Comparison of ENCODE assay signal across 14 mouse cellular contexts in genomic region chr12:84195195-84195594, GRCm38 (mm10). TPM values are rescaled to one million over a fixed set of nuclear protein-coding genes. Genes with fewer than 3 reads are reported as not detected.
A peak's percentile ranks its signal among the peaks of the same experiment; 100 is the strongest.
DNase-seq lines count a peak whose midpoint lies in the region; ATAC-seq and TF ChIP-seq lines count a peak whose summit lies in the region.
"Had no signal": no experiment of that assay in that cellular context is flagged by ENCODE, and none has a peak within 500 bp of the region (broad histone marks: within the 10 kb centered on the region; RNA-seq: fewer than 3 reads in every experiment).

No protein-coding gene starts in this region.

- peak overlapping the region; percentile 33; the same call in 1 of the 2 replicates for H3K9ac ChIP-seq in heart, embryonic 13.5 days
- no peak overlapping the region for H3K9ac ChIP-seq in midbrain, embryonic 16.5 days (ENCODE audit: low read depth, low read length)
- H3K9ac ChIP-seq in midbrain, postnatal 0 days (replicated peaks; ENCODE audit: low read length, poor library complexity, severe bottlenecking): no peak overlapping the region
- H3K9ac ChIP-seq in MEL (ENCODE audit: control insufficient read depth, low read depth, low read length, poor library complexity, severe bottlenecking): peak overlapping the region; percentile 83
- H3K9ac ChIP-seq: lung, embryonic 15.5 days had no signal

- no peak for TF ChIP-seq POLR2A in MEL (IDR thresholded peaks at IDR 0.05; ENCODE audit: control insufficient read depth in 1 of 2, insufficient read depth in 1 of 2, low read depth in 1 of 2, low read length in 2 of 2, poor library complexity in 1 of 2)

- no peak for ATAC-seq in heart, embryonic 13.5 days (ENCODE audit: extremely low read depth, insufficient number of reproducible peaks, low FRiP score, low TSS enrichment)
- no peak for ATAC-seq in midbrain, embryonic 16.5 days
- no peak for ATAC-seq in midbrain, postnatal 0 days (ENCODE audit: low FRiP score)

- peak overlapping the region; percentile 98; the same call in 1 of the 2 replicates for H3K4me2 ChIP-seq in heart, embryonic 13.5 days
- peak overlapping the region; percentile 91; the same call in 1 of the 2 replicates for H3K4me2 ChIP-seq in midbrain, embryonic 16.5 days (ENCODE audit: low read length)
- H3K4me2 ChIP-seq in midbrain, postnatal 0 days (ENCODE audit: low read depth, low read length, poor library complexity, severe bottlenecking): no peak overlapping the region

- no peak for TF ChIP-seq EP300 in MEL (IDR thresholded peaks at IDR 0.05; ENCODE audit: low read depth in 1 of 2, low read length in 2 of 2)

- no peak for TF ChIP-seq RAD21 in MEL (IDR thresholded peaks at IDR 0.05; ENCODE audit: low read depth, low read length)

- H3K27me3 ChIP-seq in heart, embryonic 13.5 days (replicated peaks): no peaks in the 10 kb centered on the region
- no peaks in the 10 kb centered on the region for H3K27me3 ChIP-seq in midbrain, embryonic 16.5 days (ENCODE audit: control insufficient read depth, insufficient read depth, low read depth, low read length)
- H3K27me3 ChIP-seq in midbrain, postnatal 0 days (ENCODE audit: insufficient read depth, low read length): no peaks in the 10 kb centered on the region
- H3K27me3 ChIP-seq in MEL (ENCODE audit: control insufficient read depth in 1 of 2, insufficient read depth in 2 of 2, low read length in 2 of 2): no peaks in the 10 kb centered on the region
- H3K27me3 ChIP-seq: kidney, embryonic 15.5 days; lung, embryonic 15.5 days had no signal

- no peak overlapping the region for H3K4me3 ChIP-seq in heart, embryonic 13.5 days
- no peak overlapping the region for H3K4me3 ChIP-seq in midbrain, embryonic 16.5 days (ENCODE audit: low read depth, low read length)
- no peak overlapping the region for H3K4me3 ChIP-seq in midbrain, postnatal 0 days (ENCODE audit: low read depth, low read length)
- H3K4me3 ChIP-seq in MEL (ENCODE audit: control insufficient read depth in 1 of 2, insufficient read depth in 1 of 2, low read depth in 2 of 2, low read length in 2 of 2) (no peak overlapping the region), macrophage (ENCODE audit: inconsistent target) (no peak overlapping the region)

- peaks cover 51% of the 10 kb centered on the region for H3K79me2 ChIP-seq in MEL (ENCODE audit: control insufficient read depth, insufficient read depth, low read length, poor library complexity)
- peaks cover 84% of the 10 kb centered on the region for H3K79me2 ChIP-seq in macrophage (ENCODE audit: inconsistent target)

- no peak overlapping the region for H3K27ac ChIP-seq in heart, embryonic 13.5 days (replicated peaks)
- no peak overlapping the region for H3K27ac ChIP-seq in midbrain, embryonic 16.5 days (ENCODE audit: low read length)
- H3K27ac ChIP-seq in midbrain, postnatal 0 days (ENCODE audit: low read depth, low read length): no peak overlapping the region
- peak overlapping the region; percentile 92; the same call in 1 of the 2 replicates for H3K27ac ChIP-seq in MEL (ENCODE audit: control insufficient read depth, low read depth, low read length)
- peak overlapping the region; percentile 57; the same call in 1 of the 2 replicates for H3K27ac ChIP-seq in macrophage

- DNase-seq in heart, adult 11 months: no peak
- no peak for DNase-seq in midbrain, postnatal 0 days (ENCODE audit: low spot score)
- DNase-seq in MEL (ENCODE audit: low read depth, low spot score): peak; percentile 38
- no peak for DNase-seq in layer of hippocampus, adult 18-20 months (ENCODE audit: low spot score in 2 of 2)
- DNase-seq: adrenal gland, postnatal 36 days; embryo, embryonic 11 days; gastrocnemius, postnatal 14 days; right cerebral cortex, postnatal 25 days had no signal

- no peaks in the 10 kb centered on the region for H3K36me3 ChIP-seq in heart, embryonic 13.5 days
- no peaks in the 10 kb centered on the region for H3K36me3 ChIP-seq in midbrain, embryonic 16.5 days (ENCODE audit: control insufficient read depth, insufficient read depth, low read length)
- H3K36me3 ChIP-seq in midbrain, postnatal 0 days (ENCODE audit: insufficient read depth, low read length): no peaks in the 10 kb centered on the region
- peaks cover 1 to 16% of the 10 kb centered on the region in 2 experiments; a peak in 3 of 4 replicates for H3K36me3 ChIP-seq in MEL (ENCODE audit: control insufficient read depth in 1 of 2, insufficient read depth in 2 of 2, low read length in 2 of 2)
- no peaks in the 10 kb centered on the region for H3K36me3 ChIP-seq in macrophage (ENCODE audit: inconsistent target)
- H3K36me3 ChIP-seq: kidney, embryonic 15.5 days; lung, embryonic 15.5 days; midbrain, embryonic 10.5 days had no signal

- 64% methylated on average over 6 of the region's 6 CpGs for WGBS in heart, embryonic 13.5 days
- 57% methylated on average over 6 of the region's 6 CpGs for WGBS in midbrain, embryonic 16.5 days
- 65% methylated on average over 6 of the region's 6 CpGs for WGBS in midbrain, postnatal 0 days
- 31% methylated on average over 6 of the region's 6 CpGs for WGBS in macrophage (ENCODE audit: missing documents)

- TF ChIP-seq CTCF in midbrain, postnatal 0 days (IDR thresholded peaks at IDR 0.05): no peak
- no peak for TF ChIP-seq CTCF in MEL (IDR thresholded peaks at IDR 0.05 in 2 of 3, conservative IDR thresholded peaks at IDR 0.05 in 1 of 3; ENCODE audit: control insufficient read depth in 1 of 3, insufficient read depth in 1 of 3, low read depth in 2 of 3, low read length in 3 of 3, poor library complexity in 1 of 3, severe bottlenecking in 1 of 3)

- H3K9me3 ChIP-seq in heart, embryonic 13.5 days: no peaks in the 10 kb centered on the region
- no peaks in the 10 kb centered on the region for H3K9me3 ChIP-seq in midbrain, embryonic 16.5 days (replicated peaks; ENCODE audit: control insufficient read depth, low read length, poor library complexity, severe bottlenecking)
- H3K9me3 ChIP-seq in midbrain, postnatal 0 days (ENCODE audit: low read length): no peaks in the 10 kb centered on the region
- no peaks in the 10 kb centered on the region for H3K9me3 ChIP-seq in MEL (replicated peaks; ENCODE audit: insufficient read depth, low read length)
- H3K9me3 ChIP-seq: kidney, embryonic 15.5 days; lung, embryonic 15.5 days; midbrain, embryonic 10.5 days had no signal

- H3K4me1 ChIP-seq in heart, embryonic 13.5 days: peaks cover 76% of the 10 kb centered on the region
- peaks cover 33% of the 10 kb centered on the region for H3K4me1 ChIP-seq in midbrain, embryonic 16.5 days (ENCODE audit: control insufficient read depth, insufficient read depth, low read length)
- peaks cover 7% of the 10 kb centered on the region; the same call in 1 of the 2 replicates for H3K4me1 ChIP-seq in midbrain, postnatal 0 days (ENCODE audit: insufficient read depth, low read length)
- H3K4me1 ChIP-seq in MEL (ENCODE audit: control insufficient read depth in 1 of 2, insufficient read depth in 2 of 2, low read length in 2 of 2): peaks cover 5 to 15% of the 10 kb centered on the region in 2 experiments; a peak in 3 of 4 replicates

TF ChIP-seq in MEL, 35 proteins besides CTCF, POLR2A, EP300 and RAD21:
- 0 out of 2 replicates have a peak, but pooled peaks have one; percentile 19 for TF ChIP-seq NELFE (IDR thresholded peaks at IDR 0.05; ENCODE audit: low read depth, low read length)
- no peak for TF ChIP-seq GABPA (IDR thresholded peaks at IDR 0.05; ENCODE audit: low read depth, low read length)
- TF ChIP-seq NRF1 (IDR thresholded peaks at IDR 0.05; ENCODE audit: insufficient read depth, low read depth, low read length, poor library complexity, severe bottlenecking): no peak
- TF ChIP-seq ZC3H11A (IDR thresholded peaks at IDR 0.05; ENCODE audit: low read depth, low read length): no peak
- TF ChIP-seq GATA1 (IDR thresholded peaks at IDR 0.05; ENCODE audit: low read depth, low read length): no peak
- TF ChIP-seq HCFC1 (IDR thresholded peaks at IDR 0.05; ENCODE audit: low read depth, low read length): no peak
TF ChIP-seq in MEL: peak in this region for 1.

RNA-seq across cellular contexts. Expression of gene Elmsan1, which starts 23.5 kb away (rescaled TPM):
- 6.8 and 7.3 TPM in 2 replicates for polyA plus RNA-seq in heart, embryonic 13.5 days (2015; fragmentation: Nextera tagmentation; extraction: Ambion mirVana)
- 2.7 and 3.6 TPM in 2 replicates for polyA plus RNA-seq in midbrain, embryonic 16.5 days (2015; fragmentation: Nextera tagmentation; extraction: Ambion mirVana)
- total RNA-seq in midbrain, postnatal 0 days (2014; rRNA removed): 8.5 and 15.6 TPM in 2 replicates
- 2.0 and 3.0 TPM in 2 replicates for polyA plus RNA-seq in midbrain, postnatal 0 days (2015; fragmentation: Nextera tagmentation; extraction: Ambion mirVana)
- 7.7 TPM in 2 replicates for total RNA-seq in MEL (2012; rRNA removed)
- polyA plus RNA-seq in MEL (2012; ENCODE audit: insufficient read depth in 1 of 2, insufficient read length in 2 of 2, low read depth in 1 of 2, low replicate concordance in 2 of 2, missing spikeins in 1 of 2) (10 to 100 TPM in 1 of 2 experiments, not detected in 1; 25.3 TPM), macrophage (2018) (11.0 to 13.7 TPM (median 13.5 TPM) in 3 replicates)
- total RNA-seq in macrophage (2018; cell fraction: chromatin; rRNA removed): 100 to 1,000 TPM in 11 of 26 experiments, 10 to 100 TPM in 15; 35.5 to 286 (median 91.6) TPM
- total RNA-seq in macrophage (2018; cell fraction: cytosol; rRNA removed): 10 to 100 TPM; 12.1 to 56.7 (median 24.1) TPM
- total RNA-seq in macrophage (2018; cell fraction: nucleus; rRNA removed): 100 to 1,000 TPM in 4 of 26 experiments, 10 to 100 TPM in 22; 27.9 to 188 (median 59.0) TPM
- 10 to 100 TPM; 26.9 to 31.3 TPM for total RNA-seq in layer of hippocampus, adult 18-20 months (2021)

RNA-seq across cellular contexts. Expression of gene Pnma1, which starts 46.9 kb away (rescaled TPM):
- 0.48 and 0.65 TPM in 2 replicates for polyA plus RNA-seq in heart, embryonic 13.5 days (2015; fragmentation: Nextera tagmentation; extraction: Ambion mirVana)
- polyA plus RNA-seq in midbrain, embryonic 16.5 days (2015; fragmentation: Nextera tagmentation; extraction: Ambion mirVana): 8.2 and 9.3 TPM in 2 replicates
- total RNA-seq in midbrain, postnatal 0 days (2014; rRNA removed): 6.0 and 8.1 TPM in 2 replicates
- polyA plus RNA-seq in midbrain, postnatal 0 days (2015; fragmentation: Nextera tagmentation; extraction: Ambion mirVana): 8.2 and 8.9 TPM in 2 replicates
- 0.10 and 0.31 TPM in 2 replicates for total RNA-seq in MEL (2012; rRNA removed)
- polyA plus RNA-seq in MEL (2012; ENCODE audit: insufficient read depth in 1 of 2, insufficient read length in 2 of 2, low read depth in 1 of 2, low replicate concordance in 2 of 2, missing spikeins in 1 of 2) (under 1 TPM in 1 of 2 experiments, not detected in 1; 0.46 TPM), macrophage (2018) (0.13 to 0.29 TPM (median 0.20 TPM) in 3 replicates)
- total RNA-seq in macrophage (2018; cell fraction: chromatin; rRNA removed): 10 to 100 TPM in 4 of 26 experiments, 1 to 10 TPM in 22; 1.5 to 28.6 (median 5.5) TPM
- under 1 TPM; 0.06 to 0.74 (median 0.29) TPM for total RNA-seq in macrophage (2018; cell fraction: cytosol; rRNA removed)
- total RNA-seq in macrophage (2018; cell fraction: nucleus; rRNA removed): 10 to 100 TPM in 5 of 26 experiments, 1 to 10 TPM in 20, under 1 TPM in 1; 0.96 to 33.0 (median 4.4) TPM
- total RNA-seq in layer of hippocampus, adult 18-20 months (2021): 1 to 10 TPM; 2.9 to 3.0 TPM

Comparison
In these comparisons a context has a peak if more than half of its experiments do, and no peak if none do; other contexts are left out.
1. H3K27ac ChIP-seq: peak in MEL (single experiment) and macrophage (single experiment); none in heart, embryonic 13.5 days (single experiment), midbrain, embryonic 16.5 days (single experiment) and midbrain, postnatal 0 days (single experiment).
2. H3K9ac ChIP-seq: peak in heart, embryonic 13.5 days (single experiment) and MEL (single experiment); none in midbrain, embryonic 16.5 days (single experiment) and midbrain, postnatal 0 days (single experiment).